Mouse (Mus musculus): ENCODE measurements around the gene Adam23. TPM values are rescaled to one million over a fixed set of nuclear protein-coding genes. Genes with fewer than 3 reads are reported as not detected.
"Not testable (repeated sequence)": the region's sequence is repeated elsewhere in the genome, so short reads cannot be mapped to it uniquely, and the experiment has no call there.

Adam23 gene
- polyA plus RNA-seq, 1 experiment from 2014 or later = 7.6 TPM

- ATAC-seq (replicated peaks; ENCODE audit: insufficient number of reproducible peaks, low FRiP score, low TSS enrichment, low read depth) (no peak), DNase-seq (ENCODE audit: low spot score) (no peak)
- H3K9me3 ChIP-seq (replicated peaks; ENCODE audit: control insufficient read depth, low read length) = no peaks in the 10 kb centered on the region
- no peak overlapping the region for H3K4me2 ChIP-seq (ENCODE audit: low read depth, low read length)
- H3K4me3 ChIP-seq (ENCODE audit: low read depth, low read length) = no peak overlapping the region
- 69% methylated on average over 3 of the region's 3 CpGs for WGBS
- H3K27me3 ChIP-seq (ENCODE audit: control insufficient read depth, insufficient read depth, low read length) = no peaks in the 10 kb centered on the region
- no peak overlapping the region for H3K27ac ChIP-seq (replicated peaks; ENCODE audit: low read depth, low read length)
- no peaks in the 10 kb centered on the region for H3K36me3 ChIP-seq (replicated peaks; ENCODE audit: control insufficient read depth, insufficient read depth, low read depth, low read length)
- no peaks in the 10 kb centered on the region for H3K4me1 ChIP-seq (ENCODE audit: control insufficient read depth, insufficient read depth, low read length)
- no peak overlapping the region for H3K9ac ChIP-seq (replicated peaks; ENCODE audit: low read length)
These were observed 158.3 kb downstream of the Adam23 start for GRCm38 (mm10) chr1:63603870-63604500.

GRCm38 (mm10) chr1:63609613-63610012 lies 163.9 kb downstream of the Adam23 start:
- WGBS = 88% methylated on average over 4 of the region's 4 CpGs
- H3K36me3 ChIP-seq (replicated peaks; ENCODE audit: control insufficient read depth, insufficient read depth, low read depth, low read length) = no peaks in the 10 kb centered on the region
- no peaks in the 10 kb centered on the region for H3K9me3 ChIP-seq (replicated peaks; ENCODE audit: control insufficient read depth, low read length)
- no peaks in the 10 kb centered on the region for H3K4me1 ChIP-seq (ENCODE audit: control insufficient read depth, insufficient read depth, low read length)
- H3K27ac ChIP-seq (replicated peaks; ENCODE audit: low read depth, low read length) = no peak overlapping the region
- ATAC-seq (replicated peaks; ENCODE audit: insufficient number of reproducible peaks, low FRiP score, low TSS enrichment, low read depth) (no peak), DNase-seq (ENCODE audit: low spot score) (no peak)
- no peaks in the 10 kb centered on the region for H3K27me3 ChIP-seq (ENCODE audit: control insufficient read depth, insufficient read depth, low read length)
- no peak overlapping the region for H3K4me2 ChIP-seq (ENCODE audit: low read depth, low read length)
- no peak overlapping the region for H3K4me3 ChIP-seq (ENCODE audit: low read depth, low read length)
- H3K9ac ChIP-seq (replicated peaks; ENCODE audit: low read length) = no peak overlapping the region

- ATAC-seq (replicated peaks; ENCODE audit: insufficient number of reproducible peaks, low FRiP score, low TSS enrichment, low read depth) = no peak
- H3K27me3 ChIP-seq (ENCODE audit: control insufficient read depth, insufficient read depth, low read length) = no peaks in the 10 kb centered on the region
- H3K36me3 ChIP-seq (replicated peaks; ENCODE audit: control insufficient read depth, insufficient read depth, low read depth, low read length) = no peaks in the 10 kb centered on the region
- H3K9me3 ChIP-seq (replicated peaks; ENCODE audit: control insufficient read depth, low read length) = no peaks in the 10 kb centered on the region
- no peak overlapping the region for H3K9ac ChIP-seq (replicated peaks; ENCODE audit: low read length)
- peak; percentile 88 for DNase-seq (ENCODE audit: low spot score)
- H3K4me2 ChIP-seq (ENCODE audit: low read depth, low read length) = no peak overlapping the region
- H3K4me3 ChIP-seq (ENCODE audit: low read depth, low read length) = no peak overlapping the region
- WGBS = 2% methylated on average over 11 of the region's 11 CpGs
- H3K27ac ChIP-seq (replicated peaks; ENCODE audit: low read depth, low read length) = no peak overlapping the region
- H3K4me1 ChIP-seq (ENCODE audit: control insufficient read depth, insufficient read depth, low read length) = no peaks in the 10 kb centered on the region
These were observed 168.9 kb downstream of the Adam23 start for GRCm38 (mm10) chr1:63614594-63614993.

GRCm38 (mm10) chr1:63615668-63616067 lies 170.0 kb downstream of the Adam23 start, which contains the start of gene Gm39653:
Gm39653 (plus strand) TSS chr1:63615968.
- no peak within 1 kb of the TSS for H3K4me3 ChIP-seq (ENCODE audit: low read depth, low read length)
- no peak for ATAC-seq (replicated peaks; ENCODE audit: insufficient number of reproducible peaks, low FRiP score, low TSS enrichment, low read depth)
- H3K4me1 ChIP-seq (ENCODE audit: control insufficient read depth, insufficient read depth, low read length) = no peaks in the 10 kb centered on the region
- no peaks in the 10 kb centered on the region for H3K27me3 ChIP-seq (ENCODE audit: control insufficient read depth, insufficient read depth, low read length)
- no peaks in the 10 kb centered on the region for H3K9me3 ChIP-seq (replicated peaks; ENCODE audit: control insufficient read depth, low read length)
- WGBS = 85% methylated on average over 3 of the region's 3 CpGs
- no peak for DNase-seq (ENCODE audit: low spot score)
- H3K9ac ChIP-seq (replicated peaks; ENCODE audit: low read length) = no peak within 1 kb of the TSS
- no peak within 1 kb of the TSS for H3K27ac ChIP-seq (replicated peaks; ENCODE audit: low read depth, low read length)
- H3K36me3 ChIP-seq (replicated peaks; ENCODE audit: control insufficient read depth, insufficient read depth, low read depth, low read length) = no peaks in the 10 kb centered on the region
- H3K4me2 ChIP-seq (ENCODE audit: low read depth, low read length) = no peak within 1 kb of the TSS

GRCm38 (mm10) chr1:63628211-63628610 lies 182.5 kb downstream of the Adam23 start:
- peak; percentile 13 for DNase-seq (ENCODE audit: low spot score)

GRCm38 (mm10) chr1:63630390-63630789 lies 184.7 kb downstream of the Adam23 start:
- not testable (repeated sequence) for H3K9ac ChIP-seq (replicated peaks; ENCODE audit: low read length); H3K27ac ChIP-seq (replicated peaks; ENCODE audit: low read depth, low read length); H3K27me3 ChIP-seq (ENCODE audit: control insufficient read depth, insufficient read depth, low read length); H3K4me3 ChIP-seq (ENCODE audit: low read depth, low read length); ATAC-seq (replicated peaks; ENCODE audit: insufficient number of reproducible peaks, low FRiP score, low TSS enrichment, low read depth); H3K36me3 ChIP-seq (replicated peaks; ENCODE audit: control insufficient read depth, insufficient read depth, low read depth, low read length); H3K9me3 ChIP-seq (replicated peaks; ENCODE audit: control insufficient read depth, low read length); DNase-seq (ENCODE audit: low spot score); H3K4me2 ChIP-seq (ENCODE audit: low read depth, low read length); H3K4me1 ChIP-seq (ENCODE audit: control insufficient read depth, insufficient read depth, low read length)

More at GRCm38 (mm10) chr1:63628211-63628610, 182.5 kb downstream of the Adam23 start:
- H3K27ac ChIP-seq (replicated peaks; ENCODE audit: low read depth, low read length) = no peak overlapping the region
- no peak for ATAC-seq (replicated peaks; ENCODE audit: insufficient number of reproducible peaks, low FRiP score, low TSS enrichment, low read depth)
- no peaks in the 10 kb centered on the region for H3K4me1 ChIP-seq (ENCODE audit: control insufficient read depth, insufficient read depth, low read length)
- no peaks in the 10 kb centered on the region for H3K27me3 ChIP-seq (ENCODE audit: control insufficient read depth, insufficient read depth, low read length)
- H3K4me2 ChIP-seq (ENCODE audit: low read depth, low read length) = no peak overlapping the region
- H3K4me3 ChIP-seq (ENCODE audit: low read depth, low read length) = no peak overlapping the region
- H3K9ac ChIP-seq (replicated peaks; ENCODE audit: low read length) = no peak overlapping the region
- no peaks in the 10 kb centered on the region for H3K36me3 ChIP-seq (replicated peaks; ENCODE audit: control insufficient read depth, insufficient read depth, low read depth, low read length)
- WGBS = 47% methylated on average over 2 of the region's 2 CpGs
- H3K9me3 ChIP-seq (replicated peaks; ENCODE audit: control insufficient read depth, low read length) = peaks cover 4% of the 10 kb centered on the region

GRCm38 (mm10) chr1:63639921-63640320 lies 194.2 kb downstream of the Adam23 start:
- WGBS = 81% methylated on average over 6 of the region's 6 CpGs

More at GRCm38 (mm10) chr1:63639921-63640320, 194.2 kb downstream of the Adam23 start:
- Histone ChIP-seq H3K4me3 (ENCODE audit: low read depth, low read length) (no peak overlapping the region), H3K27ac (replicated peaks; ENCODE audit: low read depth, low read length) (no peak overlapping the region), H3K9ac (replicated peaks; ENCODE audit: low read length) (no peak overlapping the region), H3K36me3 (replicated peaks; ENCODE audit: control insufficient read depth, insufficient read depth, low read depth, low read length) (no peaks in the 10 kb centered on the region), H3K27me3 (ENCODE audit: control insufficient read depth, insufficient read depth, low read length) (no peaks in the 10 kb centered on the region), H3K4me2 (ENCODE audit: low read depth, low read length) (no peak overlapping the region), H3K4me1 (ENCODE audit: control insufficient read depth, insufficient read depth, low read length) (no peaks in the 10 kb centered on the region), H3K9me3 (replicated peaks; ENCODE audit: control insufficient read depth, low read length) (no peaks in the 10 kb centered on the region)
- no peak for ATAC-seq (replicated peaks; ENCODE audit: insufficient number of reproducible peaks, low FRiP score, low TSS enrichment, low read depth)
- no peak for DNase-seq (ENCODE audit: low spot score)
